Mouse (Mus musculus): ENCODE measurements at regions not wholly inside any gene's neighbourhood (a gene's known extent, or its start where the extent isn't known, plus 50 kb on each side); places are given as distances from the start of the nearest gene placed in this dataset.

DNA sequence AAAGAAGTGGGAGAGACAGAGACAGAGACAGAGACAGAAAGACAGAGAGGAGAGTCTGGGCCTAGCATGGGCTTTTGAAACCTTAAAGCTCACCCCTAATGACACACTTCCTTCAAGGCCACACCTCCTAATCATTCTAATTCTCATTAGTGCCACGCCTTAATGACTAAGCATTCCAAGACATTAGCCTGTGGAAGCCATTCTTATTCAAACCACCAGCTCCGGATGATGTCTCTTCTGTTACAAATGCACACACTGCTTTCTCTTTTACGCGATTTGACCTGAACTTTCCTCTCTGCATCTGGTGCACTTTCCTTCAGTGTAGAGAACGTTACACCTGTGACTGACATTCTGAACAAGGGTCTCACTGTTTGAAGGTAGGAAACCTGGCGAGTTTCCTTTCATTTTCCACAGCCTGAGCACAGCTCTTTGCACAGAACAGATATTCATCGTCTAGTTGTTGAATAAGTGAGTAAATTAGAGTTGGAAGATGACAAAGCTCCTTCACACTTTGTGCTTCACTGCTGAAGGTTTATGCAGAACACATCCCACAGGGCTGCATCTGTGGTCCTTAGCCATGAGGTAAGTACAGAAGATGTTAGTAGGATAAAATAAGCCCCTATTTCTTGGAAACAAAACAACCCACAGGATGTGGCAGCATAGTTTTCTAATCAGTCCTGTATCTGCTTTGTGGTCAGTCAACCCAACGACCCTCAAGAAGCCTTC, 116.8 kb downstream of the Faxc start:
- no peak for ATAC-seq (replicated peaks)

DNA sequence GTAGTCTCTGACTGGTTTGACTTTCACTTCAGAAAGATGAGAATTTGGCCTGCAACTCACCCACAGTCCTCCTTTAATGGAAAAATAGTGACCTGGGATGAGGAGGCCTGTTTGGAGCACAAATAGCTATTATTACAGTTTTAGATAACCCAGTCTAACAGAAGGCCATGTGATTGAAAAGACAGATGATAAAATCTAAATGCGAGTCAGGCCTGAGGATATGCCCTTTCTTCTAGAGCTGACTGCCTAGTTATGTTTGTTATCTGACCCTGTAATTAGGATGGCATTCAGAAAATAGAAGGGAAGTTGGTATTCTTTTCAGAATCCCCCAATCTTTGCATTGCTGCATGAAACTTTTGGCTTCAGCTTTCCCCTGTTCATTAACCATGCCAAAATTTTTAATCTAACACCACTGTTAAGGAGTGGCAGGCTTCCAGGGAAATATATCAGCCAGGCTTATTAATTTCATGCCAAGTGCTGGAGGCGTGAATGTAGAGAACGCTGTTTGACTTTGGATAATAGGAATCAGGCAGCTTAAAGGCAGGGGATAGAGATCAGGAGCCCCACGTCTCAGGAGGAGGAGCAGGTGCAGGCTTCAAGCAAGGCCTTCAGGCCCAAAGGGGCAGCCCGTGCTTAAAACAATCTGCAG, 135.8 kb downstream of the Faxc start:
- 11% methylated on average over 5 of the region's 5 CpGs for WGBS
- Histone ChIP-seq H3K27me3 (replicated peaks) (no peaks in the 10 kb centered on the region), H3K4me3 (no peak overlapping the region), H3K36me3 (replicated peaks) (no peaks in the 10 kb centered on the region), H3K4me1 (peaks cover 19% of the 10 kb centered on the region), H3K4me2 (no peak overlapping the region), H3K9me3 (no peaks in the 10 kb centered on the region), H3K9ac (no peak overlapping the region), H3K27ac (peak overlapping the region; percentile 70; the same call in 1 of the 2 replicates)
- ATAC-seq (replicated peaks), result peak; percentile 90

More for the DNA sequence above, 116.8 kb downstream of the Faxc start:
- Histone ChIP-seq H3K27ac (no peak overlapping the region), H3K4me3 (no peak overlapping the region), H3K4me1 (no peaks in the 10 kb centered on the region), H3K9ac (no peak overlapping the region), H3K4me2 (no peak overlapping the region), H3K36me3 (replicated peaks) (no peaks in the 10 kb centered on the region), H3K27me3 (replicated peaks) (no peaks in the 10 kb centered on the region), H3K9me3 (no peaks in the 10 kb centered on the region)
- WGBS, result 68% methylated on average over 8 of the region's 8 CpGs

DNA sequence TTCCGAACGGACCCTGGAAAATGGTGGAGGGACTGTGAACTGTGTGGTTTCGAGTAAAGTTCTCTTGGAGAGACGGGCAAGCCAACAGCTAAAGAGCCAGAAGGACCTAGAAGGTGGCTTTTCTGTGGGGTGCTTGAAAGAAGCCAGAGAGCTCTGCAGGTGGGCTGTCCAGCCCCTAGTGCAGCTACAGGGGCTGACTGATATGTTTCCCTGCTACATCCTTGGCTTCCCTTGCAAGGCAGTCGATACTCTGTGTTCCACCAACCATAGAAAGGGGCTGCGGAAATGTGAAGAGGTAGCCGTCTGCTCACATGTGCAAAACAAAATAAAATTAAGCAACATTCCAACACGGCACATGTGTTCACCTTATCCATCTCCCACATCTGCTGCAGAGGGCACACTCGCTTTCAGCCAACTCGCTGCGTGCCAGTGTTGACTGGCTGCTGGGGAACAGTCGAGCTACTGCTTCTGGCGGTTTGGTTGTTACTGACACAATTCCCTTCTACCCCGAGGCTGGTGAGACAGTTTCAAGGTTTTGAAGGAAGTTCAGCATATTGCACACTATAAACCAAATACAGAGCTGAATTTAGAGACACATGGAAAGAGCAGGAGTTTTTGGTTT, 136.7 kb downstream of the Faxc start:
- Histone ChIP-seq H3K4me2 (peak overlapping the region; percentile 14; the same call in 1 of the 2 replicates), H3K27me3 (replicated peaks) (no peaks in the 10 kb centered on the region), H3K9me3 (no peaks in the 10 kb centered on the region), H3K4me1 (peaks cover 19% of the 10 kb centered on the region), H3K27ac (peak overlapping the region; percentile 70), H3K9ac (no peak overlapping the region; the same call in 1 of the 2 replicates), H3K4me3 (no peak overlapping the region), H3K36me3 (replicated peaks) (no peaks in the 10 kb centered on the region)
- peak; percentile 80 for ATAC-seq (replicated peaks)
- WGBS, result 39% methylated on average over 14 of the region's 14 CpGs

DNA sequence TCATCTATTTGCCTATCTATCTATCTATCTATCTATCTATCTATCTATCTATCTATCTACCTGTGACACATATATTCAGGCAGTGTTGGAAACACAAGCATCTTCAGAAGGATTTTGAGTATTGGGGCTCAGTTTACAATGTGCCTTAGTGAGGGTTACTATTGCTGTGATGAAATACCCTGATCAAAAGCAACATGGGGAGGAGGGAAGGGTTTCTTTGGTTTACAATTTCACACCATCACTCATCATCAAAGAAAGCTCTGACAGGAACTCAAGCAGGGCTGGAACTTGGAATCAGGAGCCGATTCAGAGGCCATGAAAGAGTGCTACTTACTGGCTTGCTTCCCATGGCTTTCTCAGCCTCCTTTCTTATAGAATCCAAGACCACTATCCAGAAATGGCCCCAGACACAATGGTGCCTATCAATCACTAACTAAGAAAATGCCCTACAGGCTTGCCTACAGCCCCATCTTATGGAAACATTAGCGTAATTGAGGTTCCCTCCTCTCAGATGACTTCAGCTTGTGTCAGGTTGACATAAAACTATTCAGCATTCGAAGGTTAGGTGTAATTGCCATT, 157.2 kb downstream of the Faxc start:
- Histone ChIP-seq H3K9ac (no peak overlapping the region), H3K4me2 (no peak overlapping the region), H3K9me3 (no peaks in the 10 kb centered on the region), H3K4me3 (no peak overlapping the region), H3K36me3 (replicated peaks) (no peaks in the 10 kb centered on the region), H3K4me1 (no peaks in the 10 kb centered on the region), H3K27ac (no peak overlapping the region), H3K27me3 (replicated peaks) (no peaks in the 10 kb centered on the region)
- ATAC-seq (replicated peaks), result no peak
- 42% methylated on average over 3 of the region's 3 CpGs for WGBS

DNA sequence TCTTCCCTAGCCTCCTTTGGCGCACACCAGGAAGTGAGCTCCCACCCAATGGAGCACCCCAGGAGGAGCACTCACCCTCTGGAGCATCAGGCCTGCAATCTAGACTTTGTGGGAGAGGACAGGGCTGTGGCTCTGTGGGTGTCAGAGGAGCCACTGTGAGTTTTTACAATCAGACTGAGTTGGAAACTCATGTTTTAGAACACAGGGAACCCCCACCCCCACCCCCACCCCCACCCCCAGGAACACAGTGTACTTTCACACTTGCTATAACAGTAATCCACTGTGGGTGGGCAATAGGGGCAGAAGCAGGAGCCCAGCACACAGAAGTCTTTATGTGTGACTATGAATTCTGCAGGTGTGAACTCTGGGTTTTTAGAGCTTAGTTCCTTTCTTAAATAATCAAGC, 158.5 kb downstream of the Faxc start:
- Histone ChIP-seq H3K4me2 (no peak overlapping the region), H3K4me3 (no peak overlapping the region), H3K4me1 (no peaks in the 10 kb centered on the region), H3K9me3 (no peaks in the 10 kb centered on the region), H3K27me3 (replicated peaks) (no peaks in the 10 kb centered on the region), H3K27ac (no peak overlapping the region), H3K9ac (no peak overlapping the region), H3K36me3 (replicated peaks) (no peaks in the 10 kb centered on the region)
- ATAC-seq (replicated peaks), result no peak
- WGBS, result 95% methylated on average over 1 of the region's 1 CpGs

DNA sequence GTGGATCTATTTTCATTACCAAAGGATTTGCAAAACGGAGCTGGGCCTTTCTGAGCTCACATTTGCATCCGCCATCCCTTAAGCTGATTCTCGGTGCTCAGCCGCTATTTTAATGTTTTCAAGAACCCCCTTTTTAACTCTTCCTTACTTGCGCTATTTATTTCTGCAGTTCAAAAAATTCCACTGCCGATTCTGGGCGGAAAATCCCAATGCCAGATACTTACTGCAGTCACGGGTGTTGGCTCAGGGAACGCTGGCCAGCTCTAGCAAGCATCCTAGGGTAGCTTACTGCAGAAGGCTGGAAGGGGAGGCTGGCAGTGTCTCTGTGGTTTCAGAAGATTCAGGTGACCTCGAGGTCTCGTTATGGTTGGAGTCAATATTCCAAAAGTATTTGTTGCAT, 159.4 kb downstream of the Faxc start:
- H3K27ac ChIP-seq, result no peak overlapping the region
- H3K9me3 ChIP-seq, result no peaks in the 10 kb centered on the region
- H3K4me3 ChIP-seq, result no peak overlapping the region
- H3K4me2 ChIP-seq, result no peak overlapping the region
- ATAC-seq (replicated peaks), result no peak
- H3K4me1 ChIP-seq, result peaks cover 5% of the 10 kb centered on the region
- no peak overlapping the region for H3K9ac ChIP-seq
- H3K36me3 ChIP-seq (replicated peaks), result no peaks in the 10 kb centered on the region
- H3K27me3 ChIP-seq (replicated peaks), result no peaks in the 10 kb centered on the region
- WGBS, result 61% methylated on average over 11 of the region's 11 CpGs

DNA sequence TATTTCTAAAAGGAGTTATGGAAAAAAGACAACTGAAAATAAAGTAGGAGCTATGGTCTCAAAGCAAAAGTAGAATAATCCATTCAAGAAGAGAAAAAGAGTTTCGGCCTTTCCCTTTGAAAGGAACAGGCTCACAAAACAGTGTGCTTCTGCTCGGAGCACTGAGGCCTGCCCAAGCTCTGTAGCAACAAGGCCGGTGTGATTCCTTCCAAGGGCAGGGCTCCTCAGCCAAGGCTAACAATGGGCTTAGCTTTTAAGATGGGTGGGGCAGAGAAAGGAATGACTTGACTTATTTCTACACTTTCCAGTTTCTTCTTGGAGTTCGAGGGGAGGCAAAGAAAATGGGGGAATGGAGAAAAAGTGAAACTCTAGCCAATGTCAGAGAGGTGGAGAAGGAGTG, 161.4 kb downstream of the Faxc start:
- WGBS, result 70% methylated on average over 4 of the region's 4 CpGs
- ATAC-seq (replicated peaks), result no peak
- Histone ChIP-seq H3K27me3 (replicated peaks) (no peaks in the 10 kb centered on the region), H3K27ac (no peak overlapping the region), H3K36me3 (replicated peaks) (no peaks in the 10 kb centered on the region), H3K4me2 (no peak overlapping the region), H3K9me3 (no peaks in the 10 kb centered on the region), H3K9ac (no peak overlapping the region), H3K4me3 (no peak overlapping the region), H3K4me1 (peaks cover 14% of the 10 kb centered on the region)

DNA sequence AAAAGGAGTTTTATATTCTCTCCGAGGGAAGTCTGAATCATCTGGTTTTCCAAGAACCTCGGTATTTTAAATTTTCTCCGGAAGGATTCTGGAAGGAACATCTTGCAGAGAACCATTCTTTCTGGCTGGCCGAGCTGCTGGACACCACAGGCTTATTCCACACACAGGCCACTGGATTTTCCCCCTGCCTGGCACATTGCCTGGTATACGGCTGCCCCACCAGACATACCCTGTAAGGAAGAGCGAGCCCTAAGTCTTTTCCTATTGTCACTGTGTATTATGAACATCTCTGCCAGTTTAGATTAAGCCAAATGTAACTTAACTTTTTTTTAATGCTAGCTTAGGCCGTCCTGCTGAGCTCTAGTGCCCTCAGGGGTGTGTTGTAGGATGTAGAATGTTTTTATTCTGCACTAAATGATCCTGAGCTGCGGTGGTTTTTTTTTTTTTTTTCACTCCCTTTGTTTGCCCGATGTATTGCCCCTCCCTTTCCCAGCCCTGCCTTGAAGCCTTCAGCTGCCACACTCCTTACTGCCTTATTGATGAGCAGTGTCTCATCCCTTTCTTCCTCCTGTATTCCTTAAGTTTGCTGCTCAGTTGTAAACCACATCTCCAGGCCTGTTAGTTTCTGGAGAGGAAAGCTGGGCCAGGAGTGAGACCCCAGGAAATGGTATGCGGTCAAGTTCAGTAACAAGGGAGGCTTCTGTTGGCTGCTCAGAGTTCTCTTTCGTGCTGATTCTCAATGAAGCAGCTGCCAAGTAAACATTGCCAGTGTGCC, 164.3 kb downstream of the Faxc start:
- H3K4me2 ChIP-seq, result no peak overlapping the region
- H3K9me3 ChIP-seq, result no peaks in the 10 kb centered on the region
- no peaks in the 10 kb centered on the region for H3K27me3 ChIP-seq (replicated peaks)
- H3K27ac ChIP-seq, result peak overlapping the region; percentile 62
- H3K4me1 ChIP-seq, result peaks cover 14% of the 10 kb centered on the region
- no peak overlapping the region for H3K9ac ChIP-seq
- 13% methylated on average over 11 of the region's 11 CpGs for WGBS
- ATAC-seq (replicated peaks), result peak; percentile 78
- H3K4me3 ChIP-seq, result no peak overlapping the region
- no peaks in the 10 kb centered on the region for H3K36me3 ChIP-seq (replicated peaks)

DNA sequence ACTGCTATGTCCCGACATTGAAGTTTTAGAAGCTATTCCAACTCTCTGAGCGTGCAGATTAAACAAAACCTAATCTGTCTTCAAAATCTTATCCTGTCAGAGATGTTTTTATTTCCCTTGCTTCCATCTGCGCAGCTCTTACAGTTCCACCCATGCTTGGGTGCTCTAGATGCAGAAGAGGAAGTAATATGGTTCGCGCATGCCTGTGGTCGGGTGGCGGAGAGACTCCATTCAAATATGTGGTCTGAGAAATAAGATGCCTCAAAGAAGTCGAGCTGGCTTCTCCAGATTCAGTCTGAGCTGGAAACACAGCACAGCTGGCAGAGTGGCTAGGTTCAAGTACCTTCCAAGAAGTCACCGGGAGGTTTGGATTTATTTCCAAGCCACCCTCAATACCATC, 167.5 kb downstream of the Faxc start:
- 94% methylated on average over 9 of the region's 9 CpGs for WGBS
- Histone ChIP-seq H3K27ac (no peak overlapping the region), H3K36me3 (replicated peaks) (no peaks in the 10 kb centered on the region), H3K4me3 (no peak overlapping the region), H3K27me3 (replicated peaks) (no peaks in the 10 kb centered on the region), H3K9ac (no peak overlapping the region), H3K4me1 (peaks cover 27% of the 10 kb centered on the region), H3K4me2 (no peak overlapping the region), H3K9me3 (no peaks in the 10 kb centered on the region)
- ATAC-seq (replicated peaks), result no peak

DNA sequence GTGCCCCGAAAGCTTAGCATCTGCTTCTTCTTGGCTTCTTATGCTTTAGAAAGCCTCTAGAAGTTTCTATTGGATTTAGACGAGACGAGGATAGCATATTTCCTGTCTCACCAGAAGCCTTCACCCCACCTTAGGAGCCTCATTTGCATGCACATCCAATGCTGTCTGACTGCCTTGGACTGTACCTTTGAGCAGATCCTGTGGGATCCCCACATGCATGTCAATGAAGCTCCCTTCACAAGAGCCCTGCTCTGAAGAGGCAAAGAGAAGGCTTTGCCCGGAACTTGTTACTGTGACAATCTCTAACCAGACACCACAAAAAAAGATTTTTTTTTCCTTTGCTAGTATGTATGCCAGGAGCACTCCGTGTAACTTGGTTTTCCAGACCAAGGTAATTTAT, 171.3 kb downstream of the Faxc start:
- Histone ChIP-seq H3K4me2 (no peak overlapping the region), H3K4me3 (no peak overlapping the region), H3K36me3 (replicated peaks) (no peaks in the 10 kb centered on the region), H3K27ac (peak overlapping the region; percentile 67), H3K9me3 (no peaks in the 10 kb centered on the region), H3K27me3 (replicated peaks) (no peaks in the 10 kb centered on the region), H3K9ac (no peak overlapping the region), H3K4me1 (peaks cover 13% of the 10 kb centered on the region; the same call in 1 of the 2 replicates)
- peak; percentile 94 for ATAC-seq (replicated peaks)
- WGBS, result 36% methylated on average over 5 of the region's 5 CpGs

DNA sequence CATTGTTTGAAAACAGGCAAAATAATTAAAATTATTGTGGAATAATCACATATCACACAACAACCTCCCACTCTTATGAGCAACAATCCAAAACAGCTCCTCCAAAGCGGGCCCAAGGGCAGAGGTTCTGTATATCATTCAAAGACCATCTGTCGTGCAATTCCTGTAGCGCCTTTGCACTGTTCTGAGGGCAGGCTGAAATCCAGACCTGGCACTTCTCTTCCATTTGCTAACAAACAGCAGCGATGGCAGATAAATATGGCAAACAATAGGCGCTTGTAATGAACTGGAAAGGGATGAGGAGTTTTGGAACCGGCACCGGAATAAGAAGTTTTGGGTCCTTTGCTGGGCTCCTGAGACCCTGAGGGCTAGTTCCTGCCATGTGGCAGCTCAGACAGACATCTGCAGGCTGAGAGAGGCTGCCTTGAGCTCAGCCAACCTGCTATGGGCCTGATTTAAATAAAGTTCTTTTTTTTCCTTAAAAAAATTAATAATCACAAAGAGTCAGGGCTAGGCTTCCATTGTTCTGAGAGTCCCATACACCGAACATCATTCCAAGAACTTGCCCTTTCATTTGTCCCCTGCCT, 172.0 kb downstream of the Faxc start:
- Histone ChIP-seq H3K4me1 (peaks cover 13% of the 10 kb centered on the region; the same call in 1 of the 2 replicates), H3K4me3 (no peak overlapping the region), H3K9me3 (no peaks in the 10 kb centered on the region), H3K27ac (peak overlapping the region; percentile 67), H3K27me3 (replicated peaks) (no peaks in the 10 kb centered on the region), H3K36me3 (replicated peaks) (no peaks in the 10 kb centered on the region), H3K9ac (0 out of 2 replicates have a peak overlapping the region, but pooled peaks have one; percentile 2), H3K4me2 (no peak overlapping the region)
- peak; percentile 84 for ATAC-seq (replicated peaks)
- 35% methylated on average over 8 of the region's 8 CpGs for WGBS
